Mouse (Mus musculus): ENCODE data around the gene Zfp276. TPM values are rescaled to one million over a fixed set of nuclear protein-coding genes. Genes with fewer than 3 reads are reported as not detected.
A peak's percentile ranks its signal among the peaks of the same experiment; 100 is the strongest.

Gene Zfp276
- polyA plus RNA-seq, 1 experiment, result 3.3 TPM

DNA sequence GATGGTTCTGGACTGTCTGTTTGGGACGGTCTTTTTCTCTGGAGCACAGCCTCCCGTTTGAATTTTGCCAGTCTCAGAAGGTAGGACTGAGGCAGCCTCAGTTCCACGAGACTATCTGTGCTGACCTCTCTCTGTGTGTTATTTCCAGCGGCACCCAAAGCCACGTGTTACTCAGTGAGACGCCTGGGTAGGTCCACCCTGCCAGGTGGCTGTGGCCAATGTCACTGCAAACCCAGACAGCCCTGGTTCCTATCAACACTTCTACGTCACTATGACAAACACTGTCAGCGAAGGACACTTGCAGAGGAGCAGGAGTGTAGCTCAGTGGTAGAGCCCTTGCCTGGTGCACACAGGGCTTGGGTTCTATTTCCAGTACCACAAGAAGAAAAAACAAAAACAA, 37.7 kb downstream of the Zfp276 start:
- no peaks in the 10 kb centered on the region for H3K4me1 ChIP-seq (ENCODE audit: control insufficient read depth, insufficient read depth, insufficient read length, low read length)
- H3K27ac ChIP-seq (replicated peaks; ENCODE audit: low read depth, low read length), result no peak overlapping the region
- no peak overlapping the region for H3K4me3 ChIP-seq (ENCODE audit: insufficient read depth, low read depth, low read length)

DNA sequence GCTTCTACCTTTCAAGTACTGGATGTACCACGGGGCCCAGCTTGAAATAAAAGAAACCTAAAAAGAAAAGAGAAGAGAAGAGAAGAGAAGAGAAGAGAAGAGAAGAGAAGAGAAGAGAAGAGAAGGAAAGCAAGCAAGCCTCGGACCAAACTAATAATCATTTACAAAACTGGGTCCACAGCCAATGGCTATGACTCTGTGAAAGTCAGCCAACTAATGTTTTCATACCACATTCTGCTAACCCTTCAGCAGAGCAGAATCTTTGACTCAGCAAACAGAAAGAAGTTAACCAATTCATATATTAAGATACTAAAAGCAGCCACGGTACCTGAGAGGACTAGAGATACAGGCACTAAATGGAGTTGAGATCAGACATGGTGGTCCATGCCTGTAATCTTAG, 38.3 kb downstream of the Zfp276 start:
- no peaks in the 10 kb centered on the region for H3K4me1 ChIP-seq (ENCODE audit: control insufficient read depth, insufficient read depth, insufficient read length, low read length)
- H3K4me3 ChIP-seq (ENCODE audit: insufficient read depth, low read depth, low read length), result no peak overlapping the region
- H3K27ac ChIP-seq (replicated peaks; ENCODE audit: low read depth, low read length), result no peak overlapping the region

DNA sequence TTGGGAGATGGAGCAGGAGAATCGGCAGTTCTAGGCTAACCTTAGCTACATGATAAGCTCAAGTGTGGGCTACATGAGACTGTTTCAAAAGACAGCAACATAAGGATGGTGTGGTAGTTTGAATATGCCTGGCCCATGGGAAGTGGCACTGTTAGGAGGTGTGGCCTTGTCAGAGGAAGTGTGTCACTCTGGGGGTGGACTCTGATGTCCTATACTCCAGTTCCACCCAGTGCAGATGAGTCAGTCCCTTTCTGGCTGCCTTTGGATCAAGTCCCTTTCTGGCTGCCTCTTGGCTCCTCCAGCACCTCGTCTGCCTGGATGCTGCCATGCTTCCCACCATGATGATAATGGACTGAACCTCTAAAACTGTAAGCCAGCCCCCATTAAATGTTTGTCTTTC, 38.8 kb downstream of the Zfp276 start:
- Histone ChIP-seq H3K4me3 (ENCODE audit: insufficient read depth, low read depth, low read length) (no peak overlapping the region), H3K27ac (replicated peaks; ENCODE audit: low read depth, low read length) (no peak overlapping the region), H3K4me1 (ENCODE audit: control insufficient read depth, insufficient read depth, insufficient read length, low read length) (no peaks in the 10 kb centered on the region)

DNA sequence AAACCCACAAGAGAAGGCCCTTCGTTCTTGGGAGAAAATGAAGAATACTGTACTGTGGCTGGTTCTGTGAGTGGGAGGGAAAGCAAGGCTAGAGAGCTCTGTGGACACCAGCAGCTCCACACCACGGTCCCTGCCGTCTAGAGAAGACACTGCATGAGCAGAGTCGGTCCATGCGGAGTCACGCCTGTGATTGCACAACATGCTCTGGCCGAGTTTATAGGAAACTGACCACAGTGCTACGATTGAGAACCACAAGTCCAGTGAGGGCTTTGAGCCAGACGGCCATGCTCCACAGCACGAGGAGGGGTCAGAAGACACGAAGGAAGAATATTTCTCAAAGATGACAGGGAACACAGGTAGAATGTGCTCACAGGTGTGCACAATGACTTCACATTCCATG, 44.3 kb downstream of the Zfp276 start:
- Histone ChIP-seq H3K4me1 (ENCODE audit: control insufficient read depth, insufficient read depth, insufficient read length, low read length) (no peaks in the 10 kb centered on the region), H3K27ac (replicated peaks; ENCODE audit: low read depth, low read length) (no peak overlapping the region), H3K4me3 (ENCODE audit: insufficient read depth, low read depth, low read length) (no peak overlapping the region)

DNA sequence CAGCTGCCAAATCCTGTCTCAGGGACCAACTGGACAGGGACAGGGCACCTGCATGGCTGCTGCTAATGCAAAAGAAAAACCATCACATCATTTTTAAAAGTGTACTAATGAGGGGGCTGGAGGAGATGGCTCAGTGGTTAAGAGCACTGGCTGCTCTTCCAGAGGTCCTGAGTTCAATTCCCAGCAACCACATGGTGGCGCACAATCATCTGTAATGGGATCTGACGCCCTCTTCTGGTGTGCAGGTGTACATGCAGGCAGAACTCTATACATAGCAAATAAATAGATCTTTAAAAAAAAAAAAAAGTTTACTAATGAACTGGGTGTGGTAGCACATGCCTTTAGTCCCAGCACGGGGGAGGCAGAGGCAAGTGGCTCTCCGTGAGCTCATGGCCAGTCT, 54.7 kb downstream of the Zfp276 start:
- Histone ChIP-seq H3K4me3 (ENCODE audit: insufficient read depth, low read depth, low read length) (no peak overlapping the region), H3K27ac (replicated peaks; ENCODE audit: low read depth, low read length) (no peak overlapping the region), H3K4me1 (ENCODE audit: control insufficient read depth, insufficient read depth, insufficient read length, low read length) (no peaks in the 10 kb centered on the region)

DNA sequence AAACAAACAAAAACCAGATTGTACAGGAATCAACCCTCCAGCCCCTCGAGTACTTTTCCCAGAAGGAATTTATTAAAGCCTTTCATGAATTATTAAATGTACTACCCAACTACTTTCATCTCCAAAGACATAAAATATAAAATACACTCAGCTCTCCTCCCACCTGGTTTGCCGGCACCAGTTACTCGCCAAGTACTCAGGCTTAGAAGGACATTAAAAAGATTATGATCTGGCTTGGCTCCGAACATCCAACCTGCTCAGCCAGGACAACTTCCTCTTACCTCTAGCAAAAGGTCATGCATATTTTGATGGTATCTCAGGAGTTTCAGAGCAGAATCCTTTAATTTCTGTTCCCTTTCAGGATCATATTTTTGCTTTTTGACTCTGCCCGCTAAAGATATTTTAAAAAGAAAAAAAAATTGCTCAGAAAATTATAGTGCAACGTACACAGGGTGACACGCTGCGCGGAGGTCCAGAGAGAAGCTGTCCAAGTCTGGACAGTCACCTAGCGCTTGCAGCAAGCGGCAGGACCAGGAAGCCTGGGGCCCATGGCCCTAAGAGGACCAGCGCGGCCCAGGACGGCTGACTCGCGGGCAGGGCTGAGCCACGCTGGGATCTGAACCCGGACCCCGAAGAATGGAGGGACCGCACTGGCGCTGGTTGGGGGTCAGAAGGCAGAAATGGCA, 63.9 kb downstream of the Zfp276 start:
- Histone ChIP-seq H3K4me3 (ENCODE audit: insufficient read depth, low read depth, low read length) (peak overlapping the region; percentile 57), H3K27ac (replicated peaks; ENCODE audit: low read depth, low read length) (no peak overlapping the region), H3K4me1 (ENCODE audit: control insufficient read depth, insufficient read depth, insufficient read length, low read length) (no peaks in the 10 kb centered on the region)

DNA sequence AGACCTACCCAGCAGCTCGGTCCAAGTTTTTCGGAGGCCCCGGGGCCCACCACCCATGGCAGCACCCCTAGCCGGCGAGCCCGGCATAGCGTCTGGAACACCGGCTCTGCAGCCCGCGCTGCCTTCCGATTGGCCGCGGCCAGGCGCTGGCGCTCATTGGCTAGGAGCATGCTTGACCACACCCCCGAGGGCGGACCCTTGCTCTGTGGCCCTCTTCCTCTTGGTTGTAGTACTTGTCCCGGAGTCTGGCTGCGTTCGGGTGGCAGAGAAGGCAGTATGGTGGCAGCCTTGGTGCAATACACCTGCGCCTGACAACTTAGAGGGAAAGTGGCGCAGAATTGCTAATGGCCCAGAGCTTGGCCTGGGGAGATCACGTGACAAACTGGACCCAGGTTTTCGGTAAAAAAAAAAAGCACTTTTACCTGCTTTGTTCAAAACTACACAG, 64.5 kb downstream of the Zfp276 start, which contains the start of gene Fanca:
Fanca (minus strand) TSS at position 110 of the 445 bp plus-strand sequence.
- H3K27ac ChIP-seq (replicated peaks; ENCODE audit: low read depth, low read length), result no peak within 1 kb of the TSS
- no peaks in the 10 kb centered on the region for H3K4me1 ChIP-seq (ENCODE audit: control insufficient read depth, insufficient read depth, insufficient read length, low read length)
- H3K4me3 ChIP-seq (ENCODE audit: insufficient read depth, low read depth, low read length), result peak within 1 kb of the TSS; percentile 57

Other genes with a start within 250 kb of the Zfp276 start
- 33.3 and 37.9 TPM in 2 replicates for gene Ankrd11, start 211.9 kb upstream of the Zfp276 start, polyA plus RNA-seq (2012; ENCODE audit: insufficient read depth, insufficient read length, missing spikeins)
- 154 and 173 TPM in 2 replicates for gene Spg7, start 191.3 kb upstream of the Zfp276 start, polyA plus RNA-seq (2012; ENCODE audit: insufficient read depth, insufficient read length, missing spikeins)
- 615 and 813 TPM in 2 replicates for gene Rpl13, start 151.8 kb upstream of the Zfp276 start, polyA plus RNA-seq (2012; ENCODE audit: insufficient read depth, insufficient read length, missing spikeins)
- gene Cpne7, start 136.8 kb upstream of the Zfp276 start, polyA plus RNA-seq (2012; ENCODE audit: insufficient read depth, insufficient read length, missing spikeins), result not detected in 2 replicates
- gene Sult5a1, start 95.9 kb upstream of the Zfp276 start, polyA plus RNA-seq (2012; ENCODE audit: insufficient read depth, insufficient read length, missing spikeins), result 3.4 and 4.3 TPM in 2 replicates
- gene Dpep1, start 68.0 kb upstream of the Zfp276 start, polyA plus RNA-seq (2012; ENCODE audit: insufficient read depth, insufficient read length, missing spikeins), result 29.4 and 31.2 TPM in 2 replicates
- gene Chmp1a, start 41.4 kb upstream of the Zfp276 start, polyA plus RNA-seq (2012; ENCODE audit: insufficient read depth, insufficient read length, missing spikeins), result 34.7 and 39.5 TPM in 2 replicates
- 5.8 TPM in 1 of 2 replicates, not detected in the other for gene Spata33, start 41.4 kb upstream of the Zfp276 start, polyA plus RNA-seq (2012; ENCODE audit: insufficient read depth, insufficient read length, missing spikeins)
- 11.4 and 12.3 TPM in 2 replicates for gene Cdk10, start 29.4 kb upstream of the Zfp276 start, polyA plus RNA-seq (2012; ENCODE audit: insufficient read depth, insufficient read length, missing spikeins)
- 1.4 and 1.9 TPM in 2 replicates for gene Spata2l, start 18.0 kb upstream of the Zfp276 start, polyA plus RNA-seq (2012; ENCODE audit: insufficient read depth, insufficient read length, missing spikeins)
- 7.7 and 8.5 TPM in 2 replicates for gene Vps9d1, start 153 bp downstream of the Zfp276 start, polyA plus RNA-seq (2012; ENCODE audit: insufficient read depth, insufficient read length, missing spikeins)
- gene Fanca, start 64.4 kb downstream of the Zfp276 start, polyA plus RNA-seq (2012; ENCODE audit: insufficient read depth, insufficient read length, missing spikeins), result not detected in 2 replicates
- not detected in 2 replicates for gene Spire2, start 78.5 kb downstream of the Zfp276 start, polyA plus RNA-seq (2012; ENCODE audit: insufficient read depth, insufficient read length, missing spikeins)
- gene Tcf25, start 119.6 kb downstream of the Zfp276 start, polyA plus RNA-seq (2012; ENCODE audit: insufficient read depth, insufficient read length, missing spikeins), result 203 and 244 TPM in 2 replicates
- not detected in 2 replicates for gene Mc1r, start 152.9 kb downstream of the Zfp276 start, polyA plus RNA-seq (2012; ENCODE audit: insufficient read depth, insufficient read length, missing spikeins)
- 0.75 TPM in 1 of 2 replicates, not detected in the other for gene Tubb3, start 157.2 kb downstream of the Zfp276 start, polyA plus RNA-seq (2012; ENCODE audit: insufficient read depth, insufficient read length, missing spikeins)
- gene Def8, start 169.3 kb downstream of the Zfp276 start, polyA plus RNA-seq (2012; ENCODE audit: insufficient read depth, insufficient read length, missing spikeins), result 14.4 and 15.7 TPM in 2 replicates
- 32.8 and 41.6 TPM in 2 replicates for gene Afg3l1, start 223.7 kb downstream of the Zfp276 start, polyA plus RNA-seq (2012; ENCODE audit: insufficient read depth, insufficient read length, missing spikeins)

All from brown adipose tissue, adult 24 weeks (tissue).